Mouse (Mus musculus): ENCODE data around the gene Timm9. TPM values are rescaled to one million over a fixed set of nuclear protein-coding genes. Genes with fewer than 3 reads are reported as not detected.
A peak's percentile ranks its signal among the peaks of the same experiment; 100 is the strongest.

The Timm9 gene
- total and polyA plus RNA-seq, 3 experiments, result 77.3 to 127 (median 82.8) TPM

GRCm38 (mm10) chr12:71113675-71114288 is 22.7 kb downstream of the Timm9 start:
- no peak for TF ChIP-seq JUND (conservative IDR thresholded peaks at IDR 0.05; ENCODE audit: low read depth, low read length)
- no peak for TF ChIP-seq POLR2AphosphoS2 (IDR thresholded peaks at IDR 0.05; ENCODE audit: low read depth, low read length)
- peak; percentile 68 for TF ChIP-seq ELF1 (IDR thresholded peaks at IDR 0.05; ENCODE audit: low read depth, low read length)
- peak; percentile 87 for TF ChIP-seq MXI1 (IDR thresholded peaks at IDR 0.05; ENCODE audit: low read depth, low read length)
- peak; percentile 34; the same call in 1 of the 2 replicates for TF ChIP-seq MAZ (IDR thresholded peaks at IDR 0.05; ENCODE audit: low read depth, low read length)
- 0 out of 2 replicates have a peak, but pooled peaks have one; percentile 39 for TF ChIP-seq POLR2A (IDR thresholded peaks at IDR 0.05; ENCODE audit: low read depth, low read length)
- 0 out of 2 replicates have a peak, but pooled peaks have one; percentile 19 for TF ChIP-seq NRF1 (IDR thresholded peaks at IDR 0.05; ENCODE audit: low read depth, low read length)
- TF ChIP-seq MYC (IDR thresholded peaks at IDR 0.05; ENCODE audit: low read depth, low read length), result peak; percentile 65; the same call in 1 of the 2 replicates
- TF ChIP-seq MAX (IDR thresholded peaks at IDR 0.05; ENCODE audit: low read length), result 0 out of 2 replicates have a peak, but pooled peaks have one; percentile 14
- no peak for TF ChIP-seq USF1 (IDR thresholded peaks at IDR 0.05; ENCODE audit: low read depth, low read length)
- no peaks in the 10 kb centered on the region for H3K79me2 ChIP-seq (replicated peaks; ENCODE audit: control insufficient read depth, extremely low read depth, insufficient read depth, poor library complexity, severe bottlenecking)
- no peak overlapping the region for H3K9ac ChIP-seq (ENCODE audit: insufficient read depth, low read depth)
- DNase-seq (ENCODE audit: extremely low read depth), result peak; percentile 95
- in situ Hi-C loops (cut with MboI; ENCODE audit: low pct_ligation_motif_present, low pct_unique_long_range_greater_than_20kb, low sequenced_read_pairs) (no loop called here), dilution Hi-C loops (cut with MboI; ENCODE audit: extremely low pct_ligation_motif_present, extremely low pct_unique_long_range_greater_than_20kb, low sequenced_read_pairs) (no loop called here)
- H3K4me2 ChIP-seq (ENCODE audit: insufficient read depth, low read depth, poor library complexity, severe bottlenecking), result peak overlapping the region; percentile 52
- no peaks in the 10 kb centered on the region for H3K36me3 ChIP-seq (replicated peaks in 1 of 2; ENCODE audit: control insufficient read depth in 1 of 2, insufficient read depth in 1 of 2, low read length in 1 of 2)
- peak overlapping the region in 1 of 3 experiments; percentile 32 for H3K4me3 ChIP-seq (replicated peaks in 1 of 3; ENCODE audit: low read depth in 2 of 3, low read length in 2 of 3, poor library complexity in 1 of 3)
- H3K4me1 ChIP-seq (ENCODE audit: control insufficient read depth in 1 of 2, insufficient read depth in 2 of 2), result peaks cover 6 to 13% of the 10 kb centered on the region in 2 experiments
- H3K27me3 ChIP-seq (replicated peaks), result no peaks in the 10 kb centered on the region
- no peak overlapping the region for H3K27ac ChIP-seq (ENCODE audit: insufficient read depth, low read depth)
- no peaks in the 10 kb centered on the region for H3K9me3 ChIP-seq (replicated peaks; ENCODE audit: low read length)

GRCm38 (mm10) chr12:71113074-71113473 is 23.4 kb downstream of the Timm9 start:
- DNase-seq (ENCODE audit: extremely low read depth), result no peak
- H3K4me2 ChIP-seq (ENCODE audit: insufficient read depth, low read depth, poor library complexity, severe bottlenecking), result no peak overlapping the region
- H3K9ac ChIP-seq (ENCODE audit: insufficient read depth, low read depth), result no peak overlapping the region

GRCm38 (mm10) chr12:71111331-71111730 is 25.2 kb downstream of the Timm9 start, which contains the start of gene Tomm20l:
Tomm20l (plus strand) TSS chr12:71111428.
- Histone ChIP-seq H3K4me2 (ENCODE audit: insufficient read depth, low read depth, poor library complexity, severe bottlenecking) (no peak within 1 kb of the TSS), H3K9ac (ENCODE audit: insufficient read depth, low read depth) (no peak within 1 kb of the TSS), H3K9me3 (replicated peaks; ENCODE audit: low read length) (no peaks in the 10 kb centered on the region), H3K4me3 (replicated peaks in 1 of 3; ENCODE audit: low read depth in 2 of 3, low read length in 2 of 3, poor library complexity in 1 of 3) (no peak within 1 kb of the TSS), H3K27ac (ENCODE audit: insufficient read depth, low read depth) (no peak within 1 kb of the TSS), H3K36me3 (replicated peaks in 1 of 2; ENCODE audit: control insufficient read depth in 1 of 2, insufficient read depth in 1 of 2, low read length in 1 of 2) (no peaks in the 10 kb centered on the region), H3K27me3 (replicated peaks) (no peaks in the 10 kb centered on the region), H3K4me1 (ENCODE audit: control insufficient read depth in 1 of 2, insufficient read depth in 2 of 2) (peaks cover 6 to 13% of the 10 kb centered on the region in 2 experiments), H3K79me2 (replicated peaks; ENCODE audit: control insufficient read depth, extremely low read depth, insufficient read depth, poor library complexity, severe bottlenecking) (no peaks in the 10 kb centered on the region)
- dilution Hi-C loops (cut with MboI; ENCODE audit: extremely low pct_ligation_motif_present, extremely low pct_unique_long_range_greater_than_20kb, low sequenced_read_pairs), result no loop called here
- DNase-seq (ENCODE audit: extremely low read depth), result no peak
- in situ Hi-C loops (cut with MboI; ENCODE audit: low pct_ligation_motif_present, low pct_unique_long_range_greater_than_20kb, low sequenced_read_pairs), result no loop called here
- TF ChIP-seq SIN3A (IDR thresholded peaks at IDR 0.05; ENCODE audit: low read length), result no peak
- no peak for TF ChIP-seq PAX5 (IDR thresholded peaks at IDR 0.05; ENCODE audit: low read length)
- TF ChIP-seq IRF4 (IDR thresholded peaks at IDR 0.05; ENCODE audit: low read depth, low read length), result no peak
- TF ChIP-seq CTCF (conservative IDR thresholded peaks at IDR 0.05 in 1 of 2, IDR thresholded peaks at IDR 0.05 in 1 of 2; ENCODE audit: low read depth in 2 of 2, low read length in 2 of 2), result no peak
- no peak for TF ChIP-seq ZC3H11A (IDR thresholded peaks at IDR 0.05; ENCODE audit: low read depth, low read length)
- no peak for TF ChIP-seq MEF2A (IDR thresholded peaks at IDR 0.05; ENCODE audit: borderline replicate concordance, low read depth, low read length)
- no peak for TF ChIP-seq KAT2A (IDR thresholded peaks at IDR 0.05; ENCODE audit: insufficient replicate concordance, low read length)
- no peak for TF ChIP-seq JUN (IDR thresholded peaks at IDR 0.05; ENCODE audit: insufficient read depth, low read depth, low read length)
- no peak for TF ChIP-seq RCOR1 (conservative IDR thresholded peaks at IDR 0.05; ENCODE audit: low read depth, low read length)
- TF ChIP-seq MAFK (IDR thresholded peaks at IDR 0.05; ENCODE audit: insufficient replicate concordance, low read length), result no peak
- no peak for TF ChIP-seq TBP (conservative IDR thresholded peaks at IDR 0.05; ENCODE audit: low read depth, low read length)
- TF ChIP-seq GABPA (IDR thresholded peaks at IDR 0.05; ENCODE audit: insufficient replicate concordance, low read depth, low read length), result no peak
- TF ChIP-seq TCF12 (IDR thresholded peaks at IDR 0.05; ENCODE audit: low read depth, low read length), result no peak
- no peak for TF ChIP-seq E2F4 (IDR thresholded peaks at IDR 0.05; ENCODE audit: insufficient replicate concordance, low read depth, low read length)
- no peak for TF ChIP-seq POLR2A (IDR thresholded peaks at IDR 0.05; ENCODE audit: low read depth, low read length)

More at GRCm38 (mm10) chr12:71113074-71113473, 23.4 kb downstream of the Timm9 start:
- no peak overlapping the region for H3K4me3 ChIP-seq (replicated peaks in 1 of 3; ENCODE audit: low read depth in 2 of 3, low read length in 2 of 3, poor library complexity in 1 of 3)
- in situ Hi-C loops (cut with MboI; ENCODE audit: low pct_ligation_motif_present, low pct_unique_long_range_greater_than_20kb, low sequenced_read_pairs), result no loop called here
- dilution Hi-C loops (cut with MboI; ENCODE audit: extremely low pct_ligation_motif_present, extremely low pct_unique_long_range_greater_than_20kb, low sequenced_read_pairs), result no loop called here
- no peaks in the 10 kb centered on the region for H3K27me3 ChIP-seq (replicated peaks)
- H3K79me2 ChIP-seq (replicated peaks; ENCODE audit: control insufficient read depth, extremely low read depth, insufficient read depth, poor library complexity, severe bottlenecking), result no peaks in the 10 kb centered on the region
- H3K9me3 ChIP-seq (replicated peaks; ENCODE audit: low read length), result no peaks in the 10 kb centered on the region
- peaks cover 6 to 13% of the 10 kb centered on the region in 2 experiments for H3K4me1 ChIP-seq (ENCODE audit: control insufficient read depth in 1 of 2, insufficient read depth in 2 of 2)
- no peak for TF ChIP-seq ZMIZ1 (IDR thresholded peaks at IDR 0.05; ENCODE audit: low read depth, low read length)
- TF ChIP-seq POLR2A (IDR thresholded peaks at IDR 0.05; ENCODE audit: low read depth, low read length), result no peak
- no peak for TF ChIP-seq MXI1 (IDR thresholded peaks at IDR 0.05; ENCODE audit: low read depth, low read length)
- no peak for TF ChIP-seq BHLHE40 (IDR thresholded peaks at IDR 0.05; ENCODE audit: low read depth, low read length)
- no peak for TF ChIP-seq GABPA (IDR thresholded peaks at IDR 0.05; ENCODE audit: insufficient replicate concordance, low read depth, low read length)
- TF ChIP-seq RAD21 (IDR thresholded peaks at IDR 0.05; ENCODE audit: low read depth, low read length), result no peak
- H3K27ac ChIP-seq (ENCODE audit: insufficient read depth, low read depth), result no peak overlapping the region
- H3K36me3 ChIP-seq (replicated peaks in 1 of 2; ENCODE audit: control insufficient read depth in 1 of 2, insufficient read depth in 1 of 2, low read length in 1 of 2), result no peaks in the 10 kb centered on the region

Data from CH12.LX (cell line).